Mouse (Mus musculus): Measurements from ENCODE around the gene Rpl27. TPM values are rescaled to one million over a fixed set of nuclear protein-coding genes. Genes with fewer than 3 reads are reported as not detected.

Rpl27 gene
- total and polyA plus RNA-seq, 3 experiments: 595 to 2,621 TPM; not detected in 1

GRCm38 (mm10) chr11:101477552-101478211 is 35.6 kb downstream of the Rpl27 start:
- Histone ChIP-seq H3K4me1 (ENCODE audit: control insufficient read depth in 1 of 2, insufficient read depth in 2 of 2, low read length in 2 of 2) (no peaks in the 10 kb centered on the region), H3K27me3 (ENCODE audit: control insufficient read depth in 1 of 2, insufficient read depth in 2 of 2, low read length in 2 of 2) (no peaks in the 10 kb centered on the region), H3K4me3 (ENCODE audit: control insufficient read depth in 1 of 2, insufficient read depth in 1 of 2, low read depth in 2 of 2, low read length in 2 of 2) (no peak overlapping the region), H3K27ac (ENCODE audit: control insufficient read depth, low read depth, low read length) (no peak overlapping the region), H3K79me2 (ENCODE audit: control insufficient read depth, insufficient read depth, low read length, poor library complexity) (no peaks in the 10 kb centered on the region), H3K9ac (ENCODE audit: control insufficient read depth, low read depth, low read length, poor library complexity, severe bottlenecking) (no peak overlapping the region), H3K36me3 (ENCODE audit: control insufficient read depth in 1 of 2, insufficient read depth in 2 of 2, low read length in 2 of 2) (no peaks in the 10 kb centered on the region; a peak in 1 of 4 replicates), H3K9me3 (replicated peaks; ENCODE audit: insufficient read depth, low read length) (no peaks in the 10 kb centered on the region)
- DNase-seq (ENCODE audit: low read depth, low spot score): no peak
- no peak for TF ChIP-seq GABPA (IDR thresholded peaks at IDR 0.05; ENCODE audit: low read depth, low read length)
- no peak for TF ChIP-seq TBP (IDR thresholded peaks at IDR 0.05; ENCODE audit: low read depth, low read length)
- TF ChIP-seq MYC (IDR thresholded peaks at IDR 0.05; ENCODE audit: low read depth, low read length): no peak
- TF ChIP-seq NRF1 (IDR thresholded peaks at IDR 0.05; ENCODE audit: insufficient read depth, low read depth, low read length, poor library complexity, severe bottlenecking): no peak
- TF ChIP-seq ETS1 (IDR thresholded peaks at IDR 0.05; ENCODE audit: low read depth, low read length): no peak
- no peak for TF ChIP-seq SIN3A (IDR thresholded peaks at IDR 0.05; ENCODE audit: low read length)
- no peak for TF ChIP-seq MEF2A (IDR thresholded peaks at IDR 0.05; ENCODE audit: extremely low read depth, insufficient replicate concordance, low read depth, low read length, poor library complexity, severe bottlenecking)
- no peak for TF ChIP-seq CTCF (IDR thresholded peaks at IDR 0.05 in 2 of 3, conservative IDR thresholded peaks at IDR 0.05 in 1 of 3; ENCODE audit: control insufficient read depth in 1 of 3, insufficient read depth in 1 of 3, low read depth in 2 of 3, low read length in 3 of 3, poor library complexity in 1 of 3, severe bottlenecking in 1 of 3)
- no peak for TF ChIP-seq CHD1 (IDR thresholded peaks at IDR 0.05; ENCODE audit: low read depth, low read length)
- TF ChIP-seq MYB (IDR thresholded peaks at IDR 0.05; ENCODE audit: low read depth, low read length): no peak
- TF ChIP-seq E2F4 (IDR thresholded peaks at IDR 0.05; ENCODE audit: borderline replicate concordance, low read depth, low read length): no peak
- TF ChIP-seq MXI1 (IDR thresholded peaks at IDR 0.05; ENCODE audit: low read depth, low read length): no peak
- TF ChIP-seq POLR2A (IDR thresholded peaks at IDR 0.05; ENCODE audit: control insufficient read depth in 1 of 2, insufficient read depth in 1 of 2, low read depth in 1 of 2, low read length in 2 of 2, poor library complexity in 1 of 2): no peak
- TF ChIP-seq RAD21 (IDR thresholded peaks at IDR 0.05; ENCODE audit: low read depth, low read length): no peak
- no peak for TF ChIP-seq MAX (IDR thresholded peaks at IDR 0.05; ENCODE audit: low read length)
- no peak for TF ChIP-seq TAL1 (IDR thresholded peaks at IDR 0.05; ENCODE audit: low read length)
- TF ChIP-seq USF1 (IDR thresholded peaks at IDR 0.05; ENCODE audit: low read depth, low read length): no peak
- no peak for TF ChIP-seq MAFK (IDR thresholded peaks at IDR 0.05; ENCODE audit: borderline replicate concordance, low read depth, low read length)

GRCm38 (mm10) chr11:101479171-101479635 is 37.1 kb downstream of the Rpl27 start:
- TF ChIP-seq EP300 (IDR thresholded peaks at IDR 0.05; ENCODE audit: low read depth in 1 of 2, low read length in 2 of 2) (no peak), USF1 (IDR thresholded peaks at IDR 0.05; ENCODE audit: low read depth, low read length) (no peak), CHD2 (IDR thresholded peaks at IDR 0.05; ENCODE audit: low read length) (no peak), HCFC1 (IDR thresholded peaks at IDR 0.05; ENCODE audit: low read depth, low read length) (no peak), TCF12 (IDR thresholded peaks at IDR 0.05; ENCODE audit: low read depth, low read length) (no peak), ELF1 (IDR thresholded peaks at IDR 0.05; ENCODE audit: low read depth, low read length) (no peak), ETS1 (IDR thresholded peaks at IDR 0.05; ENCODE audit: low read depth, low read length) (no peak), NRF1 (IDR thresholded peaks at IDR 0.05; ENCODE audit: insufficient read depth, low read depth, low read length, poor library complexity, severe bottlenecking) (no peak), MEF2A (IDR thresholded peaks at IDR 0.05; ENCODE audit: extremely low read depth, insufficient replicate concordance, low read depth, low read length, poor library complexity, severe bottlenecking) (no peak), BHLHE40 (IDR thresholded peaks at IDR 0.05; ENCODE audit: borderline replicate concordance, low read depth, low read length) (no peak), GABPA (IDR thresholded peaks at IDR 0.05; ENCODE audit: low read depth, low read length) (no peak), MYC (IDR thresholded peaks at IDR 0.05; ENCODE audit: low read depth, low read length) (no peak), ZMIZ1 (IDR thresholded peaks at IDR 0.05; ENCODE audit: low read depth, low read length) (no peak), UBTF (IDR thresholded peaks at IDR 0.05; ENCODE audit: borderline replicate concordance, insufficient read depth, low read depth, low read length) (no peak), MAFK (IDR thresholded peaks at IDR 0.05; ENCODE audit: borderline replicate concordance, low read depth, low read length) (no peak), TBP (IDR thresholded peaks at IDR 0.05; ENCODE audit: low read depth, low read length) (no peak)
- Histone ChIP-seq H3K79me2 (ENCODE audit: control insufficient read depth, insufficient read depth, low read length, poor library complexity) (no peaks in the 10 kb centered on the region), H3K4me3 (ENCODE audit: control insufficient read depth in 1 of 2, insufficient read depth in 1 of 2, low read depth in 2 of 2, low read length in 2 of 2) (no peak overlapping the region), H3K27ac (ENCODE audit: control insufficient read depth, low read depth, low read length) (no peak overlapping the region), H3K9me3 (replicated peaks; ENCODE audit: insufficient read depth, low read length) (no peaks in the 10 kb centered on the region), H3K4me1 (ENCODE audit: control insufficient read depth in 1 of 2, insufficient read depth in 2 of 2, low read length in 2 of 2) (peaks cover under 1 to 6% of the 10 kb centered on the region in 2 experiments), H3K27me3 (ENCODE audit: control insufficient read depth in 1 of 2, insufficient read depth in 2 of 2, low read length in 2 of 2) (no peaks in the 10 kb centered on the region), H3K9ac (ENCODE audit: control insufficient read depth, low read depth, low read length, poor library complexity, severe bottlenecking) (no peak overlapping the region), H3K36me3 (ENCODE audit: control insufficient read depth in 1 of 2, insufficient read depth in 2 of 2, low read length in 2 of 2) (peaks cover 0 to 6% of the 10 kb centered on the region in 2 experiments; a peak in 2 of 4 replicates)
- no peak for DNase-seq (ENCODE audit: low read depth, low spot score)

All from MEL (cell line).